Mouse (Mus musculus): ENCODE measurements around the gene Capn9.

DNA sequence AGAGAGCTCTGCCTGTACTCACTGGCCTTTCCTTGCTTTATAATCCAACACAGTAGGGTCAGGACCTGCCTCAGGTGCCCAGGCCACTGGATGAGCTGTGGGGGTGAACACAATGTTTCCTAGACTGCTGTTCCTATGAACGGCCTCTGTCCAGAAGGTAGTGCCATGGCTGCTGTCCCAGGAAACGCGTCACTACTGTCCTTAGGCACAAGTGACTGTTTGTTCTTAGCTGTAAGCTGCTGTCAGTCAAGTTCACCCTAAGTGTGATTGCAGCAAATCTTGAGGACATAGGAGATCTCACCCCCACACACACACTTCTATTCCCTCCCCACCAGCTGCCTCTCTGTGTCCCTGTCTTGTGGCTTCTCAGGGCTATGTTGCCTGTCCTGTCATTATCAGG, 8.3 kb upstream of the Capn9 start:
- TF ChIP-seq ZC3H11A (IDR thresholded peaks at IDR 0.05; ENCODE audit: borderline replicate concordance, low read depth, low read length) (no peak), MAFK (IDR thresholded peaks at IDR 0.05; ENCODE audit: insufficient read depth, low read depth, low read length) (no peak)

Measured in ES-E14 (cell line).